8 mouse cellular contexts compared by ENCODE assay signal in the genomic region with DNA sequence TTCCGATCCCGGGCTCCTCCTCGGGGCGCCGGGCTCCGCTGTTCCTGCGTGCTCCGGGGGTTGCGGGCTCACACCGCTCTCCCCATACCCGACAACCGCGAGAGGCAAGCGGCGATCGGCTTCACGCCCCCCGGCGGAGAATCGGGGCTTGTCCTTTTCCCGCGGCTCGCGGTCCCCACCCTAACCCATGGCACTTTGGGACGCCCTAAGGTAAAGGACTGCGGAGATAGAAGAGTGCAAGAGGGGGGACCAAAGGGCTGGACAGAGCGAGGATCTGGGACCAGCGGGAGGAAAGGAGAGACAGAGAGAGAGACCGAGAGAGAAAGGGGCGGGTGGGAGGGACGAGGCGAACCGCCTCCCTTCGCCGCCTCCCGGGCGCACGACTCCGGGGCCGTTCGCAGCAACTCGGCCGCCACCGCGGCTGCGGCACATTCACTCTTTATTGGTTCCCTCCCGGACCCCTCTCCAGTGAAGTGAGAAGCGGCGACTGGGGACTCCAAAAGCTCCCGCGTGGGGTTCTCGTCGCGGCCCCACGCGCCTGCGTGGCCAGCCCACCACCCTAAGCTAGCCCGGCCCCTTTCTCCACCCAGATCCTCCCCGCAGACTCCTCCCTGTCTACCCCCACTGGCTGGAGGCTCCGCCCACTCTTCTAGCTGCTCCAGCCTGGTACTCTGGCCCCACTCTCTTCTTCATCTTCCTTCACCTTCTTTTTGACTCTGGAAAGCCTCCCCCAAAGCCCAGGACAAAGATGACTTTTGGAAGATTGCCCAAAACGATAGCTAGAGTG. TPM values are rescaled to one million over a fixed set of nuclear protein-coding genes. Genes with fewer than 3 reads are reported as not detected.
A peak's percentile ranks its signal among the peaks of the same experiment; 100 is the strongest.
DNase-seq lines count a peak whose midpoint lies in the region; ATAC-seq and TF ChIP-seq lines count a peak whose summit lies in the region.

A gene (minus strand): TSS at position 544 of the 787 bp plus-strand sequence.

- peak within 1 kb of the TSS; percentile 67 for H3K4me3 ChIP-seq in erythroblast, embryonic 14.5 days (replicated peaks)
- H3K4me3 ChIP-seq in embryonic facial prominence, embryonic 14.5 days (ENCODE audit: low read depth, low read length), result peak within 1 kb of the TSS; percentile 89
- H3K4me3 ChIP-seq in limb, embryonic 14.5 days (replicated peaks; ENCODE audit: low read length), result peak within 1 kb of the TSS; percentile 52
- peak within 1 kb of the TSS; percentile 89 for H3K4me3 ChIP-seq in midbrain, embryonic 15.5 days

- H3K27ac ChIP-seq in embryonic facial prominence, embryonic 14.5 days (replicated peaks; ENCODE audit: low read depth, low read length), result peak within 1 kb of the TSS; percentile 91
- H3K27ac ChIP-seq in limb, embryonic 14.5 days (replicated peaks; ENCODE audit: low read depth, low read length), result peak within 1 kb of the TSS; percentile 70
- peak within 1 kb of the TSS; percentile 93 for H3K27ac ChIP-seq in midbrain, embryonic 15.5 days

- H3K27me3 ChIP-seq in erythroblast, embryonic 14.5 days (ENCODE audit: control insufficient read depth), result peaks cover 25% of the 10 kb centered on the region
- no peaks in the 10 kb centered on the region for H3K27me3 ChIP-seq in embryonic facial prominence, embryonic 14.5 days (replicated peaks; ENCODE audit: control insufficient read depth, insufficient read depth, low read length)
- H3K27me3 ChIP-seq in limb, embryonic 14.5 days (ENCODE audit: control insufficient read depth, insufficient read depth, low read length), result no peaks in the 10 kb centered on the region
- no peaks in the 10 kb centered on the region for H3K27me3 ChIP-seq in midbrain, embryonic 15.5 days (replicated peaks)

- TF ChIP-seq POLR2A in limb, embryonic 14.5 days (IDR thresholded peaks at IDR 0.05; ENCODE audit: borderline replicate concordance, extremely low read depth, insufficient read depth, insufficient read length), result 0 out of 2 replicates have a peak, but pooled peaks have one; percentile 46

- H3K9me3 ChIP-seq in erythroblast, embryonic 14.5 days (ENCODE audit: control insufficient read depth, low read length), result no peaks in the 10 kb centered on the region
- H3K9me3 ChIP-seq in embryonic facial prominence, embryonic 14.5 days (ENCODE audit: control insufficient read depth, low read length), result no peaks in the 10 kb centered on the region
- H3K9me3 ChIP-seq in limb, embryonic 14.5 days (ENCODE audit: control insufficient read depth, low read length), result no peaks in the 10 kb centered on the region
- H3K9me3 ChIP-seq in midbrain, embryonic 15.5 days, result no peaks in the 10 kb centered on the region

- under 1% methylated on average over 31 of the region's 61 CpGs for WGBS in embryonic facial prominence, embryonic 14.5 days
- WGBS in limb, embryonic 14.5 days, result under 1% methylated on average over 37 of the region's 61 CpGs
- WGBS in midbrain, embryonic 15.5 days, result under 1% methylated on average over 61 of the region's 61 CpGs

- H3K36me3 ChIP-seq in erythroblast, embryonic 14.5 days (ENCODE audit: control insufficient read depth), result no peaks in the 10 kb centered on the region
- no peaks in the 10 kb centered on the region for H3K36me3 ChIP-seq in embryonic facial prominence, embryonic 14.5 days (ENCODE audit: control insufficient read depth, insufficient read depth, low read length)
- no peaks in the 10 kb centered on the region for H3K36me3 ChIP-seq in limb, embryonic 14.5 days (ENCODE audit: control insufficient read depth, insufficient read depth, low read length)
- H3K36me3 ChIP-seq in midbrain, embryonic 15.5 days (replicated peaks), result no peaks in the 10 kb centered on the region

- H3K4me2 ChIP-seq in embryonic facial prominence, embryonic 14.5 days (ENCODE audit: low read depth, low read length), result peak within 1 kb of the TSS; percentile 78
- H3K4me2 ChIP-seq in limb, embryonic 14.5 days (replicated peaks; ENCODE audit: low read depth, low read length, severe bottlenecking), result peak within 1 kb of the TSS; percentile 78
- peak within 1 kb of the TSS; percentile 59 for H3K4me2 ChIP-seq in midbrain, embryonic 15.5 days

- no peak for ATAC-seq in erythroblast, adult 5-6 weeks (replicated peaks; ENCODE audit: low FRiP score, poor library complexity, severe bottlenecking)
- ATAC-seq in embryonic facial prominence, embryonic 14.5 days (ENCODE audit: low read depth), result peak; percentile 95
- ATAC-seq in limb, embryonic 14.5 days (ENCODE audit: low FRiP score, low read depth), result peak; percentile 93
- ATAC-seq in midbrain, embryonic 15.5 days (replicated peaks), result peak; percentile 98

- H3K9ac ChIP-seq in embryonic facial prominence, embryonic 14.5 days (ENCODE audit: low read depth, low read length), result peak within 1 kb of the TSS; percentile 83
- peak within 1 kb of the TSS; percentile 74 for H3K9ac ChIP-seq in limb, embryonic 14.5 days (ENCODE audit: low read depth, low read length, severe bottlenecking)
- peak within 1 kb of the TSS; percentile 80 for H3K9ac ChIP-seq in midbrain, embryonic 15.5 days

- peaks cover 26% of the 10 kb centered on the region for H3K4me1 ChIP-seq in erythroblast, embryonic 14.5 days (ENCODE audit: control insufficient read depth)
- H3K4me1 ChIP-seq in embryonic facial prominence, embryonic 14.5 days (ENCODE audit: control insufficient read depth, insufficient read depth, low read length), result peaks cover 34% of the 10 kb centered on the region
- H3K4me1 ChIP-seq in limb, embryonic 14.5 days (ENCODE audit: control insufficient read depth, insufficient read depth, low read length), result peaks cover 26% of the 10 kb centered on the region
- peaks cover 33% of the 10 kb centered on the region for H3K4me1 ChIP-seq in midbrain, embryonic 15.5 days

- peak; percentile 96 for DNase-seq in embryonic facial prominence, embryonic 14.5 days (ENCODE audit: low spot score)
- DNase-seq in heart, adult 9 months (ENCODE audit: low spot score in 2 of 2), result peak; percentile 86 to 88
- DNase-seq in kidney, adult 9 months, result peak; percentile 82
- peak; percentile 92 for DNase-seq in limb, embryonic 14.5 days (ENCODE audit: low spot score)
- peak; percentile 14 to 64 for DNase-seq in spleen, postnatal 10 days (ENCODE audit: low spot score in 2 of 2)

RNA-seq across cellular contexts. Expression of the gene that starts here (rescaled TPM):
- polyA plus RNA-seq in erythroblast, embryonic 14.5 days (2012), result 0.01 and 0.03 TPM in 2 replicates
- not detected in 2 replicates for total RNA-seq in erythroblast, adult 5-6 weeks (2015; ENCODE audit: low replicate concordance)
- 1.4 TPM in 1 of 2 replicates, not detected in the other for total RNA-seq in erythroblast, adult 5-6 weeks (2017; ENCODE audit: low replicate concordance)
- polyA plus RNA-seq in embryonic facial prominence, embryonic 14.5 days (2014; fragmentation: Nextera tagmentation; extraction: Ambion mirVana), result 9.4 and 10.9 TPM in 2 replicates
- 25.0 and 28.5 TPM in 2 replicates for polyA plus RNA-seq in limb, embryonic 14.5 days (2012; rRNA removed)
- 16.5 and 19.4 TPM in 2 replicates for polyA plus RNA-seq in limb, embryonic 14.5 days (2014; fragmentation: Nextera tagmentation; extraction: Ambion mirVana)
- 8.5 and 8.9 TPM in 2 replicates for polyA plus RNA-seq in midbrain, embryonic 15.5 days (2015; fragmentation: Nextera tagmentation; extraction: Ambion mirVana)

Comparison
In these comparisons a context has a peak if more than half of its experiments do, and no peak if none do; other contexts are left out.
1. DNase-seq: peak in every context shown above with its lines; median percentile 96 in embryonic facial prominence, embryonic 14.5 days; 92 in limb, embryonic 14.5 days; 87 in heart, adult 9 months; 82 in kidney, adult 9 months; 39 in spleen, postnatal 10 days.